Mouse (Mus musculus) CH12.LX (cell line): ENCODE measurements around the gene Rhod.

Experiments
- BHLHE40 ChIP-seq: IDR thresholded peaks from 2 replicates; pipeline ENCODE4 v1.6.1; 2011; ENCODE audit warnings: mild to moderate bottlenecking, low read depth, low read length, improper control_type of control experiment
- CTCF ChIP-seq, 2 experiments: IDR thresholded peaks in 1 of 2; conservative IDR thresholded peaks in 1 of 2; 2 replicates each; pipeline ENCODE4 v1.5.1; 2011 to 2012; ENCODE audit warnings: low read depth in 2 of 2, low read length in 2 of 2, improper control_type of control experiment in 1 of 2, inconsistent platforms in 1 of 2, mild to moderate bottlenecking in 1 of 2, moderate library complexity in 1 of 2
- EP300 ChIP-seq: IDR thresholded peaks from 2 replicates; pipeline ENCODE4 v1.6.1; 2011; ENCODE audit warnings: low read length, improper control_type of control experiment
- HCFC1 ChIP-seq: IDR thresholded peaks from 2 replicates; pipeline ENCODE4 v1.6.1; 2012; ENCODE audit warnings: low read depth, mild to moderate bottlenecking, inconsistent platforms, low read length, improper control_type of control experiment
- KAT2A ChIP-seq: IDR thresholded peaks from 2 replicates; pipeline ENCODE4 v1.6.1; 2012; ENCODE audit warnings: low read length, improper control_type of control experiment, inconsistent platforms; ENCODE audit not compliant: insufficient replicate concordance
- MAX ChIP-seq: IDR thresholded peaks from 2 replicates; pipeline ENCODE4 v1.6.1; 2011; ENCODE audit warnings: low read length, improper control_type of control experiment
- MAZ ChIP-seq: IDR thresholded peaks from 2 replicates; pipeline ENCODE4 v1.6.1; 2012; ENCODE audit warnings: low read depth, mild to moderate bottlenecking, inconsistent platforms, low read length, improper control_type of control experiment, moderate library complexity
- MYC ChIP-seq: IDR thresholded peaks from 2 replicates; pipeline ENCODE4 v1.6.1; 2011; ENCODE audit warnings: low read depth, mild to moderate bottlenecking, improper control_type of control experiment, low read length
- POLR2A ChIP-seq: IDR thresholded peaks from 2 replicates; pipeline ENCODE4 v1.6.1; 2011; ENCODE audit warnings: low read depth, mild to moderate bottlenecking, improper control_type of control experiment, low read length
- POLR2AphosphoS2 ChIP-seq: IDR thresholded peaks from 2 replicates; pipeline ENCODE4 v1.6.1; 2011; ENCODE audit warnings: low read depth, low read length, improper control_type of control experiment
- SMC3 ChIP-seq: IDR thresholded peaks from 2 replicates; pipeline ENCODE4 v1.6.1; 2011; ENCODE audit warnings: low read depth, low read length, improper control_type of control experiment
- UBTF ChIP-seq: IDR thresholded peaks from 2 replicates; pipeline ENCODE4 v1.6.1; 2012; ENCODE audit warnings: low read depth, mild to moderate bottlenecking, inconsistent platforms, low read length, improper control_type of control experiment, moderate library complexity
- USF2 ChIP-seq: conservative IDR thresholded peaks from 2 replicates; pipeline ENCODE4 v1.6.1; 2011; ENCODE audit warnings: low read depth, low read length, improper control_type of control experiment
- ZMIZ1 ChIP-seq: IDR thresholded peaks from 2 replicates; pipeline ENCODE4 v1.6.1; 2012; ENCODE audit warnings: low read depth, mild to moderate bottlenecking, inconsistent platforms, low read length, improper control_type of control experiment

DNA sequence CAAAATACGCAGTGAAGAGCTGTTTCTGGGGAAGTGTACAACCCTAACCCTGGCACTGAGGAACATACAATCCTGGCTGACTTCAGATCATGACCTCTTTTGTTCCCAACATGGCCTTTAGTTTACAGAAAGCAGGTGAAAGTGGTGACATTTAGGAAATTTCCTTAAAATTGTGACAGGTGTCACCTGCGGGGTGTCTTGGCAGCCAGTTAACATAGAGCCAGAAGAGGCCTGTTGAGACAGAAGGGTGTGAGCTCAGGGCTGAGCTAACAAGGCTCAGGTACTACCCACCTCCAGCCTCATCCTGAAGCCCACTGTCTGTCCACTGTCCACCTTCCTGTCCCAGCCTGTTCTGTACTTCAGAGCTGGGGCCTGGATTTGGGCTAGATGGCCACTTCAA, 40.8 kb upstream of the Rhod start:
- TF ChIP-seq EP300 (no peak), BHLHE40 (no peak), KAT2A (no peak), HCFC1 (no peak), CTCF (conservative IDR thresholded peaks at IDR 0.05 in 1 of 2, IDR thresholded peaks at IDR 0.05 in 1 of 2; ENCODE audit: low read depth in 2 of 2, low read length in 2 of 2) (no peak), POLR2A (no peak), ZMIZ1 (no peak), MYC (no peak), MAZ (no peak), USF2 (no peak), UBTF (no peak), SMC3 (no peak), POLR2AphosphoS2 (no peak), MAX (no peak)
